Mouse (Mus musculus): ENCODE measurements at regions not wholly inside any gene's neighbourhood (a gene's known extent, or its start where the extent isn't known, plus 50 kb on each side); places are given as distances from the start of the nearest gene placed in this dataset.
"Not testable (repeated sequence)": the region's sequence is repeated elsewhere in the genome, so short reads cannot be mapped to it uniquely, and the experiment has no call there.

DNA sequence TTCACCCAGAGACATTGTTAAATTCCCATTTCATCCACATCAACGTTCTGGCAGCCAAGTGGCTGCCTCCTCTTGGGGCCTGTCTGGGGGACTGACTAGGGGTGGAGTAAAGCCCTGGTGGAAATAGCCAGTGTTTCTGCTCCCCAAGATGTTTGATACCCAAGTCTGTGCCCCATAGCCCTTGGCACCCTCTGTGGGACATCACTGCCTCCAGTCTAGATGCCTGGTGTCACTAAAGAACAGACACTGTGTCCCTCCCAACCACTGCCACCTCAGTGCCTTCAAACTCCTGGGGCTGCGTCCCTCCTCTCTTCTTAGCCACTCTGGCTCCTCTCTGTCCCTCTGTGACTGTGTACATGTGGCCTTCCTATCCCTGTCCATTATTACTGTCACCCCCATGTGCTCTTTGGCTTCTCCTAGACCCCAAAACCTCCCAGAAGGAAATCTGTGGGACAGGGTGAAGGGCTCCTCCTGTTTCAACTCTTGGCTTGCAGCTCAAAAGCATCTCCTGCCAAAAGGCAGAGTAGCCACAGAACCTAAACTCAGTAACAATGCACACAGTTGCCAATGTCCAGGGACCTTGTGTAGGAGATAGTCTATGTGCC is 224.8 kb upstream of the Irx4 start:
- no peak for DNase-seq (ENCODE audit: low spot score in 2 of 2)

DNA sequence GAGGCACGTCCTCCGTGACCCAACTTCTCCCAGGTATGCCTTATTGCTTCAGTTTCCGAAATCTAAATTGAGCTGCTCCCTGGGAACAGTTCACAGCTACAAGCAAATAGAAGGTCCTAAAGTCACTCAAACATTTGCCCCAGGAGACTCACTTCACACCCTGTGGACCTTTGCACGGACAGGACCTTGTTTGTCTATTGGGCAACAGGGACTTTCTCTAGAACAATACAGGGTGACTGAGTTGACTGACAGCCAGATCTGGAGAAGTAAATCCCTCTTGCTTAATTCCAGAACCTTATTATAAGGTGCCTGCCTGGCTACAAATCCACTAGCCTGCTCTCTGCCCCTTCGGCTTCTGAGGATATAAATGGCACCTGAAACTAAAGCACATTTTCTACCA is 220.5 kb upstream of the Irx4 start:
- DNase-seq (ENCODE audit: low spot score in 2 of 2): no peak

- DNase-seq (ENCODE audit: low spot score in 2 of 2): no peak
These were observed 218.8 kb upstream of the Irx4 start for GRCm38 (mm10) chr13:73041233-73042040.

- DNase-seq (ENCODE audit: low spot score in 2 of 2): no peak
These were observed 190.3 kb upstream of the Irx4 start for GRCm38 (mm10) chr13:73069840-73070530.

- DNase-seq (ENCODE audit: low spot score in 2 of 2): no peak
These were observed 189.8 kb upstream of the Irx4 start for GRCm38 (mm10) chr13:73070531-73070908.

- no peak for DNase-seq (ENCODE audit: low spot score in 2 of 2)
These were observed 189.2 kb upstream of the Irx4 start for GRCm38 (mm10) chr13:73071032-73071431.

DNA sequence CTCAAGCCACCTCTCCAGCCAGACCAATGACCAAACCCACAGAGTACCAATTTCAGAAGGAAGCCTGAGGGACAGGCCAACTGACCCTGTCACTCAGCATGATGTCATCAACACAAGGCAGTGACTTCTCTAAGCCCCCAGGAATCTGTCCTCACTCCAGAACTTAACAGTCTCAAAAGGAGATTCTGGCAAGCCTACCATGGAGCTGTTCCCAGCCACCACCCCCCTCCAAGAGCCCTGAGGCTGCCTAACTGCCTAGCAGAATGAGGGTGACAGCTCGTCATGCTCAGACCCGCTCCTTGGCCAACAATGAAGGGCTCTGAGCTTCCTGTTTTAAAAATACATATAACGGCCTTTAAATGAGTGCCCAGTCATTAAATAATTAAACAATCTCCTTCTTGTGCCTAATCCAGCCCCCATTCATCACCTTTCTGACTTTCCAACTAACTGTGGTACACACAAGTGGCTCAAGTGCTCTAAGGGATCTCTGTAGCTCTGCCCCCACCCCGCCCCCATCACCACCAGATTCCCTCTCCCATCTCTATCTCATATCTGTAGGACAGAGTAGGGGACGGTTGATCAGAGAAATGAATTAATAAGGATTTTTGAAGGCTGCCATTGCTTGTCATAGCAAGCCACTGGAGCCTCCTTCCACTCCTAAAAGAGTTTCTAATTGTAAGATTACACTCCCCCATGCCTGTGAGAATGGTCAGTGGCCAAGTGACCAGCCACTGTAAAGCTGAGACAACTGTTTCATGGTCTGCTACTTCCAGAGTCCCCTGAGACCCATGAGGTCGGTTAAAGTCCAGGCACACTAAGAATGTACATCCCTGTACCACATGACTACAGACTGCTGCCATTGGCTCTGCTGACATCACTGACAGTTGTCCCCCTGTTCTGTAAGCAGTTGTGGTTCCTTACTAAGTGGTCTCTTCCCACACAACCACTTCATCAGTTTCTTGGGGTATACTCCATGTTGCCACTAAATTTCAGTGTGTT is 188.1 kb upstream of the Irx4 start:
- DNase-seq (ENCODE audit: low spot score in 2 of 2): no peak

DNA sequence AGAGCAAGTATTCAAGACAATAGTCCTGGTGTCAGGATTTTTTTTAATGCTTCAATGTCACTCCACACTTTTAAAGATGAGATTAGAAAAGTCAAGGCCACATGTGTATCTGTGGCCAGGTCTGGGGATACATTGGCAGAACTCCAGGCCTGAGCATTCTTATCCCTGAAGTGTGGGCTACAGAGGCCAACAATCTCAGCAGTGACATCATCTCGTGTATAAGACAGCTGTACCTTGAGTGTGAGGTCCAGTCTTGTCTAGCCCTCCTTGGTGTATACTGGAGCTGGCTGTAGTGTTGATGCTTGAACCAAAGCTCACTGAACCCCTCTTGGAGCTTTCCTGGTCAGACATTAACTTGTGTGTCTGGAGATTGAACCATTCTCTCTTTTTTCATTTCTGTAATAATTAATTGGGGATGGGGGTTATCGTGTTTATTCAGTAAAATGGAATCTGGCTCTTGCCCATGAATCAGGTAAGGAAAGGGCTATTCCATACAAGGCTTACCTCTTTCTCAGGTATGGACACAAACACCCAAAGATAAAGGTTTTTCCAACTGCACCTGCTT is 182.3 kb upstream of the Irx4 start:
- no peak for DNase-seq (ENCODE audit: low spot score in 2 of 2)

DNA sequence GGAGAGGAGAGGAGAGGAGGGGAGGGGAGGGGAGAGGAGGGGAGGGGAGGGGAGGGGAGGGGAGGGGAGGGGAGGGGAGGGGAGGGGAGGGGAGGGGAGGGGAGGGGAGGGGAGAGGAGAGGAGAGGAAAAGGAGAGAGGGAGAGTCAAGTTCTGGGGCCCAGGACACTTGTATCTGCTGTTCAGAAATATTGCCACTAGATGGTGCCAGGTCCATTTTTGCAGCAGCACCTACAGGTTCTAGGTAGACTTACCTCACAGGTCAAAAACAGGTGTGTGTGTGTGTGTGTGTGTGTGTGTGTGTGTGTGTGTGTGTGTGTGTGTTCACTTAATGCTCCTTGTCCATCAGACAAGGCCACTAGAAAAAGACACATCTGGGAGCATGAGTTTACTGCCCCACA is 172.5 kb upstream of the Irx4 start:
- not testable (repeated sequence) for DNase-seq (ENCODE audit: low spot score in 2 of 2)

DNA sequence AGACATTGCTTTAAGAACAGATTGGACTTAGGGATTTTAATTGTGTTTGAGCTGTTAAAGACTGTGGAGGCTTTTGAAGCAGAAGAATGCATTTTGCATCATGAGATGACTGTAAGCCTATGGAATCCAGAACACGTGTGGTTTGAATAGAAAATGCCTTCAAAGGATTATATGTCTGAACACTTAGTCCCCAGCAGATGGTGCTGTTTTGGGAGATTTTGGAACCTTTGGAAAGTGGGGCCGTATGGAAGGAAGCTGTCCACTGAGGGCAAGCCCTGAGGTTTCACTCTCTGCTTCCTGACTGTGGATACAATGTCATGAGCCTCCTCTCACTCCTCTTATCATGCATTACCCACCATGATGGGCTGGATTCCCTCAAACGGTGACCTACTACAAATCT is 168.4 kb upstream of the Irx4 start:
- no peak for DNase-seq (ENCODE audit: low spot score in 2 of 2)

DNA sequence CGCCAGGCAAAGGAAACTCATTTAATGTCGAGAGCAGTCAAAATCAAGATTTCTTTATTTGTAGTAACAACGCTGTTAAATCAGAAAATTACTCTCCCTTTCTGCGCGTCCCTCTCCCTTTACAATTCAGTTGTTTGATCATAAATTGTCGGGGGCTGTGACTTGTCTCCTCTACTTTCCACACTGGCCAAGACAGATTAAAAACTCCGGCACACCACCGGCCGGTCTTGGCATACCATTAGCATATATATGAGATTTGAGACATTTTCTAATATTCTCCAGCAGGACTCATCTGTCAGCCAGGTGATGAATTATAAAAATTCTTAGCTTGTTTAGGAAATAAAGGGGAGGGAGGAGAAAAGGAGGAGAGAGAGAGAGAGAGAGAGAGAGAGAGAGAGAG is 162.8 kb upstream of the Irx4 start:
- no peak for DNase-seq (ENCODE audit: low spot score in 2 of 2)

DNA sequence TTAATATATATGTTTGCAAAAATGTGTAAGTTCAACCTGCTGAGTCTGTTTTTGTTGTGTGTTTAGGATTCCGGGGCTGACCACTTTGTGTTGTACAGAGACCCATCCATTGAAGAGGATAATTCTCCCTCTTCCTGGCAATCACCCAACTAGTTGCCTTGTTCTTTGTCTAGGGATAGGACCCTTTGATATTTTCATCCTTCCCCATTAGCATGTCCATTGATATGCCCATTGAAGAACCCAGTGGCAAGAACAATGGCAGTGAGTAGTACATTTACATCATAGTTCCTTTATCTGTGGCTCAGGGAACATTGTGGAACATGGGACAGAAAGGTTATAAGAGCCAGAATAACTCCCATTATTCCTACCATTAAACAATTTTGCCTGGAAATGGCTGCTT is 160.9 kb upstream of the Irx4 start:
- DNase-seq (ENCODE audit: low spot score in 2 of 2): no peak

- no peak for DNase-seq (ENCODE audit: low spot score in 2 of 2)
These were observed 152.9 kb upstream of the Irx4 start for GRCm38 (mm10) chr13:73107250-73107993.

DNA sequence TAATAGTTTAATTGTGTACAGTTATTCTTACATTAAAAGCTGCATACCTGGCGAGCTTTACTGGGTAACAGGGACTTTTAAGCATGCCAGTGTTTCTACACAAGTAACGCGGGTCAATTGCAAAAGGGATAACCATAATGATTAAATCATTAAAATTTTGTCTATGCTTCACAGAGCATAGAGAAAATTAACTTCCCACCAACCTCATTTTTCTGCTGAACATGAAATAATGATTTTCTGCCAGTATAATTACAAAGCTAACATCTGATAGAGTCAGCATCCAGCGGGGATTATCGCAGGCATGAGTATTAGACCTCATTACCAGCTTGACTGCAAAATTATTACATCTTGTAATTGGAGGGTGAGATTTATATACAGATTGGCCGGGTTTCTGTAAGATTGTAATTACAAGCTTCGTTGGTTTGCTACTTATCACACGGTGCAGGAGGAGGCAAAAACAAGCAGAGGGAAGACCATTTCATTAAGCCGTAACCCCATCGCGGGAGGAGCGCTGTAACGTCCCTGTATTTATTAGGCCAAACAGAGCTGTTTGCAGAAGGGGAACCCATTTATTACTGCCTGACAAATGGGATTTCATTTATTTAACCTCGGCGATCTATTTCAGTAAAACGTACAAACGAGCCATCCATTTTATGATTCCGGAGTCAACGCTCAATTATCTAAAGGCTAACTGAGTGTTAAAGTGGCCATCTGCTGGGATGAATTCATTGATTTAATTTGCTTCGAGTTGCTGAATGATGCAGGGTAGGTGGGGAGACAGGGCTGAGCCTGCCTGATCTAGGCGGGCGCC is 143.3 kb upstream of the Irx4 start:
- peak in 1 of 2 experiments; percentile 5 for DNase-seq (ENCODE audit: low spot score in 2 of 2)

DNA sequence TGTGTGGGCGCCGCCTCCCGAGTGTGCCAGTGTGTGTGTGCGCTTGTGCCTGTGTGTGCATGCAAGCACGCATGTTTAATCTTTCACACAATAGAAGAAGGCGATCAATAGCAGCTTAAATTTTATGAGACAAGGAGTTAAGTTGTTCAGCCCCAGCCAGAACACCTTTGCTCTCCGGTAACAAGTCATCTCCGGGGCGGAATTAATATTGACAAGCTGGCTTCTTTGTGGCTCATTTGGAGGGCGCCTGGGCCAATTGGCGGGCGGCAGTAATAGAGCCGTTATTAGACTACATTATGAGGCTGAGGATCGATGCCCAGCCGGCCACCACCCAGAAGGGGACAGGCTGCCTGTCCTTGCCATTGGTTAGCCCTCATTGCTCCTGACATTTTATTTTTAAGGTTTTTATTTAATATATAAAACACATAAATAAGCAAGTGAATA is 142.6 kb upstream of the Irx4 start:
- peak in 1 of 2 experiments; percentile 14 for DNase-seq (ENCODE audit: low spot score in 2 of 2)

DNA sequence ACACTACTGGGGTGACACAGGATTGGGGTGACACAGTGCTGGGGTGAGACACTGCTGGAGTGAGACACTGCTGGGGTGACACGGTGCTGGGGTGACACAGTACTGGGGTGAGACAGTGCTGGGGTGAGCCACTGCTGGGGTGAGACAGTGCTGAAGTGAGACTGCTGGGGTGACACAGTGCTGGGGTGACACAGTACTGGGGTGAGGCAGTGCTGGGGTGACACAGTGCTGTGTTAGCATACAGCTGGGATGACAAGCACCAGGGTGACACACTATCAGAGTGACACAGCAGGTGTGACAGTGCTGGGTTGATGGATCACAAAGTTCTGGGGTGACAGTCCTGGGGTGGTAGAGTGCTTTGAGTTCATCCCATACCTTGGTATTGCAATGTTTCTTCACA is 137.3 kb upstream of the Irx4 start:
- DNase-seq (ENCODE audit: low spot score in 2 of 2): no peak

DNA sequence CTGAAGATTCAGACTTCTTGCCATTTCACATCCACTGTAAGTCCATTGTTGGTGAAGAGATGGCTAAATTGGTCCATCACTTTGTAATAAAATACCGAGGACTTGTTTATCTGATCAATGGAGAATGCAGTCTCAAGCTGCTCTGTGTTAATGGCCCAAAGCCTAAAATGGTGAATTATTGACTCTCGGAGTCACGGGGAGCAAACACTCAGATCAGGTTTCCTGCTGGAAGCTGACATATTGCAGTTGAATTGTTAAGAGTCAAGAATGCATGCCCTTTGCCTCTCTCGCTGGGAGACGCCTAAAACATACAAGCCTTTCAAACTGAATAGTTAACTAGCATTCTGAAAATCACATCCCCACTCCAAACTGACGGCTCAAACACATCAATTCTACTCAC is 129.0 kb upstream of the Irx4 start:
- DNase-seq (ENCODE audit: low spot score in 2 of 2): no peak

DNA sequence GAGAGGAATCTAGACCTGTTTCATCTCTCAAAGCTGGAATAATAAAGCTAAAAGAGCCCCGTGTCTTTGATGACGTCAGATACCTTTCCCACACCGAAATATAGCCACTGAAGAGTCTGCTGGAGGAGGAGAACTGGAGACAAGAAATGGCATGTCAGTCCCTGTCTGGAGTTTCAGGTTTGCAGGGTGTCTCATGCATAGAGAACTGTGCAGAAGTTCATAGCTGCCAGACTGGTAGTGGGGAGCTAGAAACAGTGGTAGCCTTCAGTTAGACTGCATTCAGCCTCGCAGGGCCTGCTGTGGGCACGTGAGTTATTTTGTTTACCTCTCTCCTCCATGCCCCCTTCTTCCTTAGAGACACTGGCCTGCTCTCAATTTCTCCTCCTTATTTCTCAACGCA is 127.5 kb upstream of the Irx4 start:
- DNase-seq (ENCODE audit: low spot score in 2 of 2): no peak

DNA sequence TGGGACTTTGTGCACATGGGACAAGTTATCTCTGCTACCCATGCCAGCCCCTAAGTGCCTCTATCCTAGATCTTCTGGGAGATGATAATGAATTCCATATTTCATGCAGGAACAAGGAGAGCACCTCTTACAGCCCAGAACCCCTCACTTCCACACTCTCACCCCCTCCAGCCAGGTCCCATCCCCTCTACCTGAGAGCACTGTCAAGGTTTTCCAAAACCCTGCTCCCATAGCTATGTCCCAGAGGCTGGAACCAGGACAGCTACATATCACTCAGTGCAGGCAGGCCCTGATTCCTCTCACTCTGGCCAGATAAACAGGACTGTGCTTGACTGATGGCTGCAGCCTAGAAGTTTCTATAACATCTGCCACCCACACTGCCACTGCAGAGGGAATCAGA is 125.3 kb upstream of the Irx4 start:
- no peak for DNase-seq (ENCODE audit: low spot score in 2 of 2)

DNA sequence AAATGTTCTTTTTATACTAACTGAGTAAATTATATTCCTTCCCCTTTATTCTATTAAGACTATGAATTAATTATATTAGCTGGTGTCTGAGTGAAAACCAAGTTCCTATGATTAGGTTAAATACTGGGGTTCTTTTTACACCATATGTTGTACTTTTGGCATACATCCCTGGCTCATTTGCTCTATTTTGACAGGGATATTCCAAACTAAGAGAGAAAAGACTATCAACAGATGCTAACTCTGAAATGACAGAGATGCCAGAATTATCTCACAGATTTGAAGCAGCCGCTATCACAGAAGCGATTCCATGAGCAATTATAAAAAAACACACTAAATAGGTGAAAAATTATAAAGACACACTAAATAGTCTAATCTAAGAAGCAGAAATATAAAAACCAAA is 119.0 kb upstream of the Irx4 start:
- DNase-seq (ENCODE audit: low spot score in 2 of 2): no peak
